Mouse (Mus musculus): ENCODE data around the gene Cpt1b.

Gene Cpt1b

DNA sequence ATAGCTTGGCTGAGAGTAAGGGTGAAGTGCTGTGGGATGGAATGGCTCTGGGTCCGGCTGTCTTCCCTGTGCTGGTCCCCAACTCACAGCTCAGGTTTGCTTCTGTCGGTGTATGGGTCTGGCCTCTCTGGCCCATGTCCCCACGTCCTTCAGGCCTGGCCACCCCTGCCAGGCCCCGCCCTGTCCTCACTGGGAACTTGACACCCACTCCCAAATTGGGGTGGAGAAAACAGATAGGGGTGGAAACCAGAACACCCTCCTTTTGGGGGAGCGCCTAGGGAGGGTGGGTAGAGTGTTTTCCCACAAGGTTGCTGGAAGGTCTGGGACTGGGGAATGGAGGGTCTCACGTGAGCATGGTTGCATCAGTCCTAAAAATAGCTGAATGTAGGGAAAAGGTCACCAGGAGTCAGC, at the start of gene Cpt1b:
TSS of gene Cpt1b (minus strand) at position 153 of the 411 bp plus-strand sequence.
- no peak for DNase-seq

- no peak for DNase-seq
Measured at GRCm38 (mm10) chr15:89475293-89475600, 49.6 kb upstream of the Cpt1b start.

DNA sequence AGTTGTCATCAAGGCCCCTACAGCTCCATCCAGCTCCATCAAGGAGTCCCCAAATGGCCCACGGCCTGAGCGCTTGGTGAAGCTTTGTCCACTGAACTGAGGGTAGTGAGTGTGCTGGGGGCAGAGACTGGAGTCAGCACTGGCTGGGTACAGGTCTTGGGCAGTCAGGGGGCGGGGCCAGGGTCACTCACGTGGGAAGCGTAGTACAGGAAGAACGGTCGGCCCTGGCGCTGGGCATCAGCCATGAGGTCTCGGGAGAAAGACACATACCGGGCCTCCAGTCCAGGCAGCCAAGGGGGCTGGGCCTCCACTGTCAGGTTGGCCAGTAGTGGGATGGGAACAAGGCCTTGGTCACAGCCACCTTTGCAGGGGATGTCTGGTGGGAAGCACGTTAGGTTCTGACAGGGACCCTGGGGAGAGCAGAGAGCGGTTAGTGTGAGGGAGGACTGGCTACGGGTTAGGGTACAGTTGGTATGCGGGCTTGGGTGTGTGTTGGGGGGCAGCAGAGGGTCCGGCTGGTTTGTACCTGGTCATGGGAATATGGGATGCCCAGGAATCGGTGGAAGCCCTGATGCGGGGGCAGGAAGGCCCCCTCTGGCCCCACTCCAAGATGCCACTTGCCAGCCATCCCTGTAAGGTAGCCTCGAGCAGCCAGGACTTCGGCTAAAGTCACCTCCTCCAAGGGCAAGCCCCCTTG, 49.1 kb upstream of the Cpt1b start:
- peak; percentile 14 for DNase-seq

DNA sequence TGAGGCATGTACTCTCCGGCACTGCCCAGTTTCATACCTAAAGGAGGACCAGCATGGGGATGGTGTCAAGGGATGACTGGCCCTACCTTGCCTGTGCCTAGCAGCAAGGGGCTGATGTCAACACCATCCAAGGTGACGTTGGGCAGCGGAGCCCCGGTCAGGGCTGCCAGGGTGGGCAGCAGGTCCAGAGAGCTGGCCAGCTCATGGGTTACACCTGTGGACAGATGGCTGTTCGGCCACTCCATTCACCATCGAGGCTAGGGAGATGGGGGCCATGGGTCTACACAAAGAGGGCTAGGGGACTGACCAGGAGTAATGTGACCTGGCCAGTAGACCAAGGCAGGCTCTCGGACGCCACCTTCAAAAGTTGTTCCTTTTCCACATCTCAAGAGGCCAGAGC, 48.3 kb upstream of the Cpt1b start:
- no peak for DNase-seq

GRCm38 (mm10) chr15:89473370-89473769, 47.7 kb upstream of the Cpt1b start:
- DNase-seq = no peak

DNA sequence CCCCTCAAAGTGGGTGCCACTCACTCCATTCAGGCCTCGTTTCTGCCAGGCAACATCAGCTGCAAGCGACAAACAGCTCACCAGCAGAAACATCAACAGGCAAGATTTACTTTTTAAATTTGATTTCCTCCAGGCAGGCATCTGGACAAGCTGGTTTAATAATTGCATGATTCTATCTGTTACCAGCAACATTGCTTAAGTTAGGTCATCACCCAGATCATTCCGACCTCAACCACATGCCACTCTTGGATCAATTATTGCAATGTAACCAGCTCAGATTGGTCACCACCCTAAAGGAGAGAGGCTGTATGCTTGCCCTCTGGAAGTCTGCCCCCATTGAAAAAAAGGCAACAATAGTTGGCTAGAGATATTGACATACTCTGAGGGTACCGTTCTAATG, 45.8 kb upstream of the Cpt1b start:
- DNase-seq = no peak

DNA sequence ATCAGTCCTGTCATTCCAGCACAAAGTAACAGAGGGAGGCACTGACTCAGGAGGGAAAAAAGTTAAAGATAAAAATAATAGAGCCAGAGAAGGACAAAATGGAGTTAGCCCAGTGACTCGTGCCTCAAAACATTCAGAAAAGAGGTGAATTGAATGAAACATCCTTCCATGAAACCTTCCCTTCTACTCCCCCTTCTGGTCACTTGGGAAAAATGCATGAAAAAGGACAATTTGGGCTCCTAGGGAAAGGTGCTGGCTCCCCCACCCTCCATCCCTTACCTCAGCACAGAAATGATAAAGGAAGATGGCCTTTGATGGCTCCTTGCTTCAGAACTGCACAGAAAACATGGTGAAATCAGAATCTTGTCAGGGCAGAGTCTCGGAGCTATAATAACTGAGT, 42.9 kb upstream of the Cpt1b start:
- DNase-seq = no peak

GRCm38 (mm10) chr15:89465052-89465451, 39.4 kb upstream of the Cpt1b start:
- DNase-seq = no peak

DNA sequence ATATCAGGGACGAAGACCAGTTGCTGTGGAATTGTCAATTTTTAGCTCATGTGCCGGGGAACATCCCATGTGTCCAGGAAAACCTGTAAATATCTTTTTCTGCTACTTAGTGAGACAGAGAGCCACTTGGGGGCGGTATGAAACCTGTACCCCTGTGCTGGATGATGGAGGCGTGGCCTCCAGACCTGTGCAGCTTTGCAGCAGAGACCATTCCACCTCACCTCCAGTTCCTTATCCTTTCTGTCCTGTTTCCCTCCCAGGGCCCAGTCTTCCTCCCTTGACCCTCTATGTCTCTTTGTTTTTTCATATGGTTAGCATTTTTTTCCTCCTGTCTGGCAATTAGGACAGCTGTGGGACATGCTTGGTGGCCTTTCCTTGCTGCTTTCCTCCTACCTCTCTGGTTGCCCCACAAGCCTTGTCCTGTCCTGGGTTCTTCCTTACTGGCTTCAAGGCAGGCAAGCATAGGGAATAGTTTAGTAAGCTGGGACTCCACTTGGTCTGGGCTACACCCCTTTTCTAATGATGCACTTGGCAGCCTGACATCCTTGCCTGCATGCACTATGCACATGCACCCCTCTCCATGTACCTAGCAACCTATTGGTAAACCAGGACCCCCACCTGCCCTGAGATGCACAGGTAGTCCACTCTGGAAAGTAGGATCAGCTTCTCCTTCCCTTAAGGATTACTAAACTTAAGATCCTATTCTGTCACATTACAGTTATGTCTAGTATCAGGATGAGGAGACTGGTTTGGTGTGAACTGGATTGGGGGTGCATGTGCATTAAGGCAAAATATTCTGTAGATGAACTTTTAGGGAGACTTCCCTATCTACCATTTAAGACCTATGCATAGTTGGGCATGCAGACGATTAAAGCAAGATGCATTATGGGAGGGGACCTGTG, 37.9 kb upstream of the Cpt1b start:
- peak; percentile 35 for DNase-seq

DNA sequence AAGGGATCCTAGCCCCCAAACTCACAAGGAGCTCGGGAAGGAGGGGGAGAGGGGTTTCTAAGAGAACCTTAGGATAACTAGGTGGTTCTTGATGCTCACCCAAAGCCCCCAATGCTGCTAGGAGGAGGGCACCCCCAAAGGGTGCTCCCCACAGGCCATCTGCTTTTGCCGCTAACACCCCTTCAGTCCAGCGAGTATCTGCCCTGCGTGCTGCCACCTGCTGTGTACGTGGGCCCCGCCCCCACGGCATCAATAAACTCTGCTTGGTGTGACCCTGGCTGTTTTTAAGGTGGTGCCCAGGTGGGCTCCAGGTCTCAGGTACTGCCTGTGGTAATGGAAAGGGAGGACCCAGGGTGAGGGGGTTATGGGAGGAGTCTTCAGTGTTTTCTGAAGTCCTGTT, 36.5 kb upstream of the Cpt1b start:
- DNase-seq = no peak

DNA sequence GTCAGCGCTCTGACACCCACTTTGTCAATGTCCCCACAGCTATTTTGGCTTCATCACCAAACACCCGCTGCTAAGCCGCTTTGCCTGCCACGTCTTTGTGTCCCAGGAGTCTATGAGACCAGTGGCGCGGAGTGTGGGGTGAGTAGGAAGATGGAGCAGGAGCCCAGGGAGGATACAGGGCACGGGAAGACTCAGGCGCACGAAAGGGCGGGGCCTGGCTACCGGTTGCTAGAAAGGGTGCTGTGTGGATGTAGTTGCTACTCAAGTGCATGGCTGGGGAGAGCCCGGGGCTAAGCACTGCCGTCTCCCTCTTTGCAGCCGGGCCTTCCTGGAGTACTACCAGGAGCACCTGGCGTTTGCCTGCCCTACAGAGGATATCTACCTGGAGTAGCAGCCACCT, 35.7 kb upstream of the Cpt1b start:
- no peak for DNase-seq

DNA sequence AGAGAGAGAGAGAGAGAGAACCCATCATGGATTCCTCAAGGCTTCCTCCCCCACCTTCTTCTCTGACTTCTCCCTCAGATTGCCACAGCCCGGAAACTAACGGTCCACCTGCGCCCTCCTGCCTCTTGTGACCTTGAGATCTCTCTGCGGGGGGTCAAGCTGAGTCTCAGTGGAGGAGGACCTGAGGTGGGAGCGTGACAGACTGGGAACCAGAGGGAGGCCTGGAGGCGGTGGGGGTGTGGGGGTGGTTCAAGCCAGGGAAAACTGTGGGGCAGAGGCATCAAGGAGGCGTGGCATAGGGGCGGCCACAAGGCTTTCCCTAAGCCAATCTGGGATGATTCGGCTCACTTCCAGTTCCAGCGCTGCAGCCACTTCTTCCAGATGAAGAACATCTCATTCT, 34.6 kb upstream of the Cpt1b start:
- DNase-seq = no peak

DNA sequence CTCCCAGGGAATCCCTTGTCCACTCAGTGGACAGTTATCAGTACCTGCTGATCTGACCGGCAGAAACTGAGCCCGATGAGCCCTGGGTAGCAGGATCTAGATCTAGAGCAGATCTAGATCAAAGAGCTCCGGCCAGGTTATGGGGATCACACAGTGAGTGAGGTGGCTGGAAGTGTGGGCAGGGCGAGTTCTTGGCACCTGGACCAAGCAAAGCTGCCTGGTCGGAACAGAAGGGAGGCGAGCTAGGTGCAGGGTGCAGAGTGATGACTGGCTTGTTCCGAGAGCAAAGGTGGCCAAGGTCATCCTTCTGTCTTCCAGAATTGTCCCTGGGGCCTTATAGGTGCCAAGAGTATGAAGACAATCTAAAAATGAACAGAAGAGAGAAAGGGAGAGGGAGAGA, 34.2 kb upstream of the Cpt1b start:
- DNase-seq = no peak

DNA sequence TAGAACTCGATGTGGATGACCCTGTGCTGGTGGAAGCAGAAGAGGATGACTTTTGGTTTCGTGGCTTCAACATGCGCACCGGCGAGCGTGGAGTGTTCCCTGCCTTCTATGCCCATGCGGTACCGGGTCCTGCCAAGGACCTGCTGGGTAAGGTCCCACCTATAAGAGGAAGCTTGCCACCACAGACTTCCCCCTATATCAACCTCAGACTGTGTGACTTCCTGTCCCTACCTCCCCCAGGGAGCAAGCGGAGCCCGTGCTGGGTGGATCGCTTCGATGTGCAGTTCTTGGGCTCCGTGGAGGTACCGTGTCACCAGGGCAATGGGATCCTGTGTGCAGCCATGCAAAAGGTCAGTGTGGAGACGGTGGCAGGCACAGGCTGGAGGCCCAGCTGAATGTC, 33.3 kb upstream of the Cpt1b start:
- no peak for DNase-seq

DNA sequence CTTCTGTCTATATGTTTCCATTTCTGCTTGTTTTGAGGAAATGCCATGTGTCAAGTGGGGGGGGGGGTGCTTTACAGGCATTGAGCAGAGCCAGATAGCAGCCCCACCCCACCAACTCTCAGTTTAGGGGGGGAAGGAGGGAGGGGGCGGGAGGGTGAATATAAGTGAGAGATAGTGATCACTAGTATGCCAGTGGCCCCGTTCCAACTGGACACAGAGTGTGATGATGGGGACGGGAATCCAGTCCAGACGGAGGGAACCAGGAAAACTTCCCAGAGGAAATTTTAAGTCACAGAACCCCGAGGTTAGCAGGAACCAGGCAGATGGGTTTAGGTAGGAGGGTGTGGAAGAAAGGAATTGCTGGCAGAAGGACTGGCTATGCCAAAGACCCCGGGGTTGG, 30.0 kb upstream of the Cpt1b start:
- DNase-seq = no peak

GRCm38 (mm10) chr15:89454857-89455256, 29.2 kb upstream of the Cpt1b start:
- DNase-seq = no peak

DNA sequence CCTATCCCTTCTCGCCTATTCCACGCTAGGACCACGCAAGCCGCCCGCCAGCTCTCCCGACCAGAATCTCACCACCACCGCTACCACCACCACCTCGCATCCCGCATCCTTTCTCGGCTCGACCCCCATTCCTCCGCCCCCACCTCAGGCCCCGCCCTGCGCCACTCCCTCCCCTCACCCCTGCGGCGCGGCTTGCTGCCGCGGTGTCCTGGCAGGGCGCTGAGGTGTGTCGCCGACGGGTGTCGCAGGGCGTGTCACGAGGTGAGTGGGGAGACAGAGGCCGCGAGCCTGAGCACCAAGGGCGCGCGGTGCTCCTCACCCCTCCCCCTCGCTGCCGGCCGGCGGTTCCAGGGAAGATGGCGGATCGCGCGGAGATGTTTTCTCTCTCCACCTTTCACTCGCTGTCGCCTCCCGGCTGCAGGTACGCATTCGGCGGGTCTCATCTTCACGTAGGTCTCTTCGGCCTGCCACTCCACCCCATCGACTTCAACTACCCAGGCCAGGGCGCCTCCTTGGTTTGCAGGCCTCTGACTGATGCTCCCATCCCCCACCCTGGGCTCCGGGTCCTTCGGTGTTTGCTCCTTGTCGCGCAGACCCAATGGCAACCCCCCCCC, 28.3 kb upstream of the Cpt1b start, which contains the start of gene Mapk8ip2:
TSS of gene Mapk8ip2 (plus strand) at position 49 of the 614 bp plus-strand sequence.
- DNase-seq = no peak

DNA sequence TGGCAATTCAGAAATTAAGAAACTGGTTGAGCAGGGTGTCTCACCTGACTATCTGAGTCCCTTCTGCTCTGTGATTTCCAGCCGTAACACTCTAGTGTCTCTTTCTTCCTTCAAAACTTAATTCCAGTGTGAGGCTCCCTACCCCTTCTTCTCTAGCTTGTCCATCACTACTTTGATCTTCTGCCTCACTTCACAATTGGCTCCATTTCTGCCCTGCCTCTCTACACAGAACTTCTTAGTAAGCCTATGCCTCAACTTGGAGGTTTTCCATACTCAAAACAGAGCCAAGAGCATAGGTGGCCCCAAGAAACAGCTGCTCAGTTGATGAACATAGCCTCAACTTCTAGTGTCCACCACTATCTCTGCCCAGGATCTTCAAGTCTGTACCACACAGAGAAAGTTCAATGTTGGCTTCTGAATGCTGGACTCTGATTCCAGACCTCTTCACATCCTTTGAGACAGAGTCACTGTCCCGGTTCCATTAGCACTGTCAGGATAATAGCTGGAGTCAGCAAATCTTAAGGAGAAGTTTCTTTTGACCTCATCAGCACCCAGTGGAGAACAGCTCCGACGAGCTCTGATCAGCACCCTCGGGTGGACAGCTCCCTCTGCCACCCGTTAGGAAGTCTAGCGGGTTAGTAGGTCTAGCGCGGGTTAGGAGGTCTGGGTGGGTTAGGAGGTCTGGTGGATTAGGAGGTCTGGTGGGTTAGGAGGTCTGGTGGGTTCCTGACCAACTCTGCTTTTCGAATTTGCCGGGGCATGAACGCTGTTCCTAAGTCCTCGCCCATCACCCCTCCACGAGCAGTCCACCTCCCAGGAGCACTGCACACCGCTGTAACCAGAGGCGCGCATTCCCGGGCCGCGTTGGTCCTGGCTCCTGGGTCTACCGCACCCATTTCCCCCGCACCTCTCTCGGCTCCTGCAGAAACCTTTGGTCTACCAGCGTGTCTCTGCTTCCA, 27.5 kb upstream of the Cpt1b start:
- peak; percentile 62 for DNase-seq

DNA sequence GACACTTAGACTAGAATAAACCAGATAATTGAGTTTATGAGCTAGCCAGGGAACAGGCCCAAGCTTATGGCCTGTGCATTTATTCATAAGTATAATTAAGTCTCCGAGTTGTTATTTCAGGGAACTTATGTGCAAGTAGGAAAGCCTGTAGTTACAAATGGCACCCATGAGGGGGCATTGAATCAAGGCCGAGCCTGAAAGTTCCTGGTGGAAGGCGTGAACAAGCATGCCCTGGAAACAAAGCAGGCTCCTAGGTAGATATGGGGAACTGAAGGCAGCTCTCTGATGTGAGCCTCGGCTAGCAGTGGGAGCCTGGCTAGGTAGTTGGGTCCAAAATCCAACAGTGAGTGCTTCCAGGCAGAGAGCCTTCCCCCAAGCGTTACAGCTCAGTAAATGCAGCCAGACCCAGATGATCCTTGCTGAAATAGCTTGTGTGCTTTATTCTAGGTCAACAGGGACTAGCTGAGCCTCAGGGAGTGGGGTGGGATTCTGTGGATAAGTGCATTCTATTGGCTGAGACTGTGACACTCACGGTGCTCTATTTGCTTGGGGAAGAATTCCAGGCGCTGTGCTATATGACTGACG, 16.9 kb upstream of the Cpt1b start:
- no peak for DNase-seq

DNA sequence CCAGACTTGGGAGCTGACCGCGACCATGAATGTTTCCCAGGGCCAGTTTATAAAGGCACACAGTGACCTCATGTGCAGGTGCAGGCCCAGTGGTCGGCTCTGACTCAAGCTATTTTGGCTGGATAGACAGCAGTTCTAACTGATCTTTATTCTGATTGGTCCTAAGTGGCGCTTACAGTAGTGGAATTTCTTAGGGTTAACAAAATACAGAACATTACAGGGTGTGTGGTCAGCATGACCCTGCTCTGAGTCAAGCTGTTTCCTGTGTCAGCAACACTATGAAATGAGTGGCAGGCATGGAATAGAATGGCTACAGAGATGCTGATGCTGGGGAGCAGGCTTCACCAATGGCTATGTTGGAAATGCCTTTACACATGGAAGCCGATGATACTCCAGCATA, 10.2 kb upstream of the Cpt1b start:
- no peak for DNase-seq

DNA sequence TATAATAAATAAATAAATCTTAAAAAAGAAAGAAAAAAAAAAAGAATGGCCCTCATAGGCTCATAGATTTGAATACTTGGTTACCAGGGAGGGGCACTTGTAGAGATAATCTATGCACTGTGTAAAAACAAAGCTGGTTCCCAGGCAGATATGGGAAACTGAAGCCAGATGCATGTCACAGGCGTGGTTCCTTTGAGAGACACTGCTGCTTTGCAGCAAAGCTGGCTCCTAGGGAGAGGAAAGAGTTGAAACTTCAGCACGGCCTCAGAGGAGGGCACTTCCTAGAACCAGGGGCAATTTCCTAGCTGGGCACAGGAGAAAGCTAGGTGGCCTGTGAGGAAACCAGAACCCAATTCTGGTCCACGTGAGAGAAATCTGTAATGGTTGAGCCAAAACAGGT, 8.5 kb upstream of the Cpt1b start:
- DNase-seq = no peak

DNA sequence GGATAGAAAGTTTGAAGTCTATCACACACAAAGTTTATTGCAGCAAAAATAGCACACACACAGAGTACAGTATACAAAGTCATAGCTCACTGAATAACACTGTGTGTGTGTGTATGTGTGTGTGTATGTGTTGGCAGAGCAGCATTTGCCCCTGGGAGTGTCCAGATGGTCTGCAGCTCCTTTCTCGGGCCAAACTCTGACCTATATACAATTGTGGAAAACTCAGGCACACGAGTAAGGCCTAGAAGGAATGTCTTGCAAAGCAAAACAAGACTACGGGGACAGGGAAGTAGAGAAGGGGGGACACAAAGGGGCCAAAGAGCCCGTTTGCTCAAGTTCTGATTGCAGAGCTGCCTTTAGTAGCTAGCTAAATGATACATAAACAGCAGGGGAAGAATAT, 7.3 kb upstream of the Cpt1b start:
- DNase-seq = no peak
